Mouse (Mus musculus) C2C12 (cell line): Measurements from ENCODE around the gene Rcc1.

ENCODE experiments used
- CTCF ChIP-seq: IDR thresholded peaks from one replicate; pipeline ENCODE4 v1.5.1; 2011; ENCODE audit not compliant: control insufficient read depth, insufficient read depth, insufficient read length
- MAX ChIP-seq: IDR thresholded peaks from one replicate; pipeline ENCODE4 v1.6.1; 2011; ENCODE audit warnings: mild to moderate bottlenecking, control low read depth
- MYOD1 ChIP-seq: IDR thresholded peaks from one replicate; pipeline ENCODE4 v1.6.1; 2011; ENCODE audit warnings: low read depth; ENCODE audit not compliant: control insufficient read depth, insufficient read length
- MYOG ChIP-seq: IDR thresholded peaks from one replicate; pipeline ENCODE4 v1.6.1; 2011; ENCODE audit not compliant: control insufficient read depth, insufficient read length; ENCODE audit errors: extremely low read depth
- USF1 ChIP-seq: IDR thresholded peaks from one replicate; pipeline ENCODE4 v1.6.1; 2011; ENCODE audit warnings: low read depth, mild to moderate bottlenecking, control low read depth, moderate library complexity

DNA sequence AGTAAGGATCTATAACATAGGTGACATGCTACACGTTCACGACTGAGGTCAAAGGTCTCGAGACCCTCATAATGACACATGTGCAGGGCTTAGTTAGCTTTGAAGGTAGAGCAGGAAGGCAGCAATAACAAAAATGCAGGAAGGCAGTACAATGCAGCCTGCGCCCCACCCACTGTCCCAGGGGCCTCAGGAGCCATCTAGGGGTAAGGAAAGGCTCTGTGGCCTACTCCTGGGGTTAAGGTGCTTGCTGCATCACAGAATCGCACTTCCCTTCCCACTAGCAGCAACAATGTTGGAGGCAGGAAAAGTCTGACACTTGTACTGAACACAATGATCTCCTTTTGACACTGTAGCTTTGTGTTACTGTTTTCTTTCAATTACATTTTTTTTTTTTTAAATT lies 34.2 kb upstream of the Rcc1 start:
- TF ChIP-seq MYOD1 = no peak
- no peak for TF ChIP-seq MAX
- no peak for TF ChIP-seq CTCF
- TF ChIP-seq USF1 = no peak
- TF ChIP-seq MYOG = no peak
